Mouse (Mus musculus): ENCODE results near the gene Rcn1.

Rcn1 gene

DNA sequence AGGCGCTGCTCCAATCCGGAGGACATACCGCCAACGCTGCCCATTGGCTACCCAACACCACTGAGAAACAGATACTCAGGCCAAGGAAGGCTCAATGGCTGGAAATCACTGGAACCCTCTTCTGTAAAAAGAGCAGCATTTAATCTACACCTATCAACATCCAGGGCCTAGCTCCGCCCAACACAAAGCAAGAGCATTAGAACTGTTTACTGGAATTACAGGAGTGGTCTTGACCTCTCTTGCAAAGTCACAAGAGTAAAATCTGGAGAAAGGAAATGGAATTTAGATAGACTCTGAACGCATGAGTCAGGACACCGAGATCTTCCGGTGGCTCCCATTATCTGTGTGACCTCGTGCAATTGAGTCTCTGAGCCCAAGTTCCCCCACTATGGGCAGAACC lies 3.1 kb downstream of the Rcn1 start:
- DNase-seq (ENCODE audit: low read depth, low spot score): no peak

- no peak for DNase-seq (ENCODE audit: low read depth, low spot score)
Measured at GRCm38 (mm10) chr2:105394375-105394774, 4.7 kb downstream of the Rcn1 start.

DNA sequence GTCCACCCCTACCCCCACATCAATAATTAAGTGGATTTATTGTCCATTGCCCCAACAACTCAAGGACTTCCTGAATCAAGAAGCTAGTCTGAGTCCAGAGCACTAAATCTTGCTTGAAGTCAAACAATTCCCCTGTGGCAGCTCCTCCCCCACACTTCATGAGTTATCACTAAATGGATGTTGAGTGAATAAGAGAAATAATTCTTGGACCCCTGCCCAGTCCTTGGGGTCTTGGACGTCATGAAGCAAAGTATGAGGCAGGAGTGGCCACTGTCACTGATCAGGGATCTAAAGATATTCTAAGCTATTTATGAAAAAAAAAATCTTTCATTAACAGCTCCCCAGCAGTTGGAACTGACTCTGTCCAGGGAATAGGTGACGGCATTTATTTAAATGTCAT lies 6.6 kb downstream of the Rcn1 start:
- no peak for DNase-seq (ENCODE audit: low read depth, low spot score)

- DNase-seq (ENCODE audit: low read depth, low spot score): no peak
Measured at GRCm38 (mm10) chr2:105391414-105391784, 7.7 kb downstream of the Rcn1 start.

GRCm38 (mm10) chr2:105390653-105391413 lies 8.3 kb downstream of the Rcn1 start:
- DNase-seq (ENCODE audit: low read depth, low spot score): no peak

DNA sequence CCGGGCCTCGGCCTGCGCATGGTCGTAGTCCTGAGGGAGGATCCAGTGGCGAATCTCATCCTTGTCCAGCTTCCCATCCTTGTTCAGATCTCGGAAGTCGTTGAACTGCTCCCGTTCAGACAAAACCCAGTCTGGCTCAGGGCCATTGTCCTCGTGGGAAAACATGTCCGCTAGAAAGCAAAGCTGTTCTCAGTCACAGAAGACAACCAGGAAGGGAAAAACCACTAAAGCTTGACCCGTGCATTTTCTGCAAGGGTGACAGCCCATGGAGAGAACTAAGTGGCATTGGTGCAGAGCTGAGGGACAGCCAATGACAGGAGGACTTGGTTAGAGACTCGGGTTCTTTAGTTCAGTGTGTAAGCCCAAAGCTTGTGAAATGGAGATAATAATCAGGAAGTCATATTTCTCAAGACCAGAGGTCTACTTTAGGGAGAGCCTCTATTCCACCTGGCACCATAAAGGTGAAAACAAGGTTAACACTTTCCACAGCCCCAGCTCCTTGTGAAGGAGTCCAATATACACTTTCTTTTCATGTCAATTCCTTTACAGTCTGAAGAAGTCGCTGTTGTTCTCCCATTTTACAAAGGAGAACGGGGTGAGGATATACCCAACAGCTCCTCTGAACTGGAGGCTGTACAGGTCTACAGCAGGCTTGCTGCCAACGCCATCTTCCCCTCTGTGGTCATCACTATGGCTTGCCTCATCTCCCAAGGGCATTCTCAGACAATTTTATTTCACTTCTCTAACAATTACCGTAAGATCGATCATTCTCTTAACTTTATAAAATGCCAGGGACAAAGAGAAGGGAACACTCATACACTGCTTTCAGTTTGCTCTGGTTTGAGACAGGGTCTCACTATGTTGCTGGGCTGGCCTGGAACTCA lies 9.9 kb downstream of the Rcn1 start:
- DNase-seq (ENCODE audit: low read depth, low spot score): no peak

GRCm38 (mm10) chr2:105386418-105386817 lies 12.7 kb downstream of the Rcn1 start:
- DNase-seq (ENCODE audit: low read depth, low spot score): no peak

- DNase-seq (ENCODE audit: low read depth, low spot score): no peak
Measured at GRCm38 (mm10) chr2:105384998-105385397, 14.1 kb downstream of the Rcn1 start.

DNA sequence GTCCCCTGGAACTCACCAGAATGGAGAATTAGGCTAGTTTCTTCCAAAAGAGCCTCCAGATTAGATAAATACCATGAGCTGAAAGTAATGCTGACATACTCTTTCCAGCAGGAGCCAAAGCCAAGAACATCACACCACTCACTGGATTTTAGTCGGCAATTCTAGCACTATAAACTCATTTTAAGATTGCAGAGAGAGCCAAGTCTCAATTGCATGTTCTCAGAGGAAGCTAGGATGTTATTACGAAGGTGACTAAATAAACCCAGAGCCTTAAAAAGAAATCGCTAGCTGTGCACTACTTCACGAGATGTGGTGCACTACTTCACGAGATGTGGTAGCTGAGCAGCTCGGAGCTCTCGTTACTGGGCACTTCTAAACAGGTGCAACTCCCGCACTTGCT lies 16.1 kb downstream of the Rcn1 start:
- no peak for DNase-seq (ENCODE audit: low read depth, low spot score)

GRCm38 (mm10) chr2:105380757-105381319 lies 18.3 kb downstream of the Rcn1 start:
- no peak for DNase-seq (ENCODE audit: low read depth, low spot score)

DNA sequence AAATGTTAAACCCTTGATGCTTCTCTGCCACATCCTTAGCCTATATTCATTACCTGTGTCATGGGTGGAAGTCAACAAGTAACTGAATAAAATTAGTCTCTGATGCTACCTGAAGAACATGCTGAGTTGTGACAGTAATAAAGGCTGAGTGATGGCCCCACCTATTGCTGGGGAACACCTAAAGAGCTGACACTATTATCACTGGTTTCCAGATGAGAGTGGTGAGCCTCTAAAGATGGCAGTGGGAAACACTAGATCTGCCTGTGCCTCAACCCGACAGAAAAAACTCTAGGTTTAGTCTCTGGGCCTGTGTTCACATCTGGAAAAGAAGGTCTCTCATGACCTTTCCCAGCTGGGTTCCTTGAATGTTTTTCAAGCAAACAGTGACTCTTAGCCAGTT lies 19.4 kb downstream of the Rcn1 start:
- no peak for DNase-seq (ENCODE audit: low read depth, low spot score)

- no peak for DNase-seq (ENCODE audit: low read depth, low spot score)
Measured at GRCm38 (mm10) chr2:105375705-105376104, 23.4 kb downstream of the Rcn1 start.

DNA sequence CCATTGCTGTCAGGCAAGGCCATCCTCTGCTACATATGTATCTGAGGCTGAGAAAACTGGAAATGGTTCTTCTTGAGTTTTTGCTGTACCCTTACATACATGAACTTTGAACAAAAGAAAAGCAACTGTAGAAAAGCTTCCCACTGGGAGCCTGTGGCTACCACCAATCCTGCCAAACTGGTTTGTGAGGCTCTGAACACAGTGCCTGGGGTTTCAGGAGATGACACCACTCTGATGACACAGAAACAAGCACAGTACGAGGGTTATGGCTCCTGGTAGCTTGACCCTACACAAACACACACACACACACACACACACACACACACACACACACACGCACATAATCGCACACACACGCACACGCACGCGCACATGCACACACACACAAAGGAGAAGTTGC lies 23.9 kb downstream of the Rcn1 start:
- no peak for DNase-seq (ENCODE audit: low read depth, low spot score)

GRCm38 (mm10) chr2:105373658-105374057 lies 25.5 kb downstream of the Rcn1 start:
- no peak for DNase-seq (ENCODE audit: low read depth, low spot score)

GRCm38 (mm10) chr2:105372727-105373126 lies 26.4 kb downstream of the Rcn1 start:
- no peak for DNase-seq (ENCODE audit: low read depth, low spot score)

GRCm38 (mm10) chr2:105372156-105372555 lies 27.0 kb downstream of the Rcn1 start:
- no peak for DNase-seq (ENCODE audit: low read depth, low spot score)

DNA sequence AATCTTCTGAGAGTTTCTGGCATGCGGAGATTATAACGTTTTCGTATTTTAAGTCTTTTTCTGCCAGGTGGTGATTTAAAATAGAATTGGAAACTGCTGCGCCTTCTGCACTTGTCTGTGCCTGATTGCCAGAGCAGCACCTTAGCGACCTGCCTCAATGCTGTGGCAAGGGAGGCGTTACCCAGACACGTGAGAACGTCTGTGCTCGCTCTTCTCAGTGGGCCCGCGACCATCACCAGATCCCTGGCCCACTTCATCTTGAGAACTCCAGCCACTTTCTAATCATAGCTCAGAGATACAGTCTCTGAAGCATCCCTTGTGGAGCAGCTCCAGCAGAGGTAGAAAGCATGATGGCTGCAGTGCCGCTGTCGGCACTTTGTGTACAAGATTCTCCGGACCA lies 28.4 kb downstream of the Rcn1 start:
- DNase-seq (ENCODE audit: low read depth, low spot score): no peak

- DNase-seq (ENCODE audit: low read depth, low spot score): no peak
Measured at GRCm38 (mm10) chr2:105370240-105370639, 28.9 kb downstream of the Rcn1 start.

GRCm38 (mm10) chr2:105367623-105368022 lies 31.5 kb downstream of the Rcn1 start:
- no peak for DNase-seq (ENCODE audit: low read depth, low spot score)

GRCm38 (mm10) chr2:105358040-105358439 lies 41.1 kb downstream of the Rcn1 start:
- no peak for DNase-seq (ENCODE audit: low read depth, low spot score)

DNA sequence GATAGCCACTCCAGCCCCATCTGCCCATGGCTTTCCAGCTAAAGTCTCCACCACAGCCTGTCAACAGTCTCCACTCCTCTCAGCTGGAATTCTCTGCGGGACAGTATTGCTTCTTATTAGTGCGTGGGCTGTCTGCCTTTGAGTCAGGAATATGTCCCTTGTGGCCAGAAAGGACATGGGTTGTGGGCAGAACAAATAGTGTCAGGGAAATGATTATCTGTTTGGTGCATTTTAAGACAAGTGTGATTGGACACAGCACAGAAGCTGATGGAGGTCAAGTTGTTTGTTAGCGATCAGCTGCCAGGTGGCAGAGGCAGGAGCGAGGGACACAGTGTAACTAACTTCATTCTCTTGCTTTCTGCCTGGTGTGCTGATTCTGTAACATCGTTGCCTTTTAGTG lies 42.3 kb downstream of the Rcn1 start:
- no peak for DNase-seq (ENCODE audit: low read depth, low spot score)

GRCm38 (mm10) chr2:105348886-105349285 lies 50.2 kb downstream of the Rcn1 start:
- DNase-seq (ENCODE audit: low read depth, low spot score): no peak

DNA sequence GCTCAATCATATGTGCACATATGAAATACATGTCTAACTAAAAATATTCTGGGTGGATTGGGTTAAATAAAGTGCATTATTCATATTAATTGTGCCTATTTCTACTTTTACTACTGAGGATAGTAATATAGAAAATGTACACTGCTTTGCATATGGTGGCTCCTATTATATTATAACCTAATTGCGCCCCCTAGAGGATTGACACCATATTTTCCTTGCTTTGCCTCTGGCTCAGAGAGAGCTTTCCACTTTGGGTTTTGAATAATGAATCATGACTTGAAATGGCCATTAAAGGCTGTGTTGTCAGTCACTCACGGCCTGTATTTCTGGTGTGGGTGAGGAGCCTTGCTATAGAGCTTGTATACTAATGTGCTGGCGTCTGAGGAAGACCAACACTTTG lies 59.1 kb downstream of the Rcn1 start:
- no peak for DNase-seq (ENCODE audit: low read depth, low spot score)
